Mouse (Mus musculus) embryonic facial prominence, embryonic 11.5 days (tissue): ENCODE data around the gene Thrsp. TPM values are rescaled to one million over a fixed set of nuclear protein-coding genes. Genes with fewer than 3 reads are reported as not detected.
"Not testable (repeated sequence)": the region's sequence is repeated elsewhere in the genome, so short reads cannot be mapped to it uniquely, and the experiment has no call there.

ENCODE experiments used
- ATAC-seq: fragments of 200-750 bp; cut with Nextera tagmentation; replicated peaks from 2 replicates; pipeline ENCODE4 v1.8.0; 2017; ENCODE audit warnings: low read depth; ENCODE audit not compliant: insufficient number of reproducible peaks, low FRiP score, low TSS enrichment
- DNase-seq: peaks from one replicate; pipeline ENCODE4 v3.0.0-alpha.2; 2015; ENCODE audit warnings: low spot score
- H3K27ac ChIP-seq: fragments of 300-500 bp; sonication (generic); replicated peaks from 2 replicates; pipeline ENCODE4 v1.5.1; 2014; ENCODE audit warnings: mild to moderate bottlenecking, low read depth, low read length, control low read depth
- H3K27me3 ChIP-seq: fragments of 300-500 bp; sonication (generic); 2 replicates; pipeline ENCODE4 v1.6.1; 2014; ENCODE audit warnings: mild to moderate bottlenecking, low read length, moderate library complexity, mixed read lengths; ENCODE audit not compliant: control insufficient read depth, insufficient read depth
- H3K36me3 ChIP-seq: fragments of 300-500 bp; sonication (generic); replicated peaks from 2 replicates; pipeline ENCODE4 v1.6.1; 2014; ENCODE audit warnings: low read depth, mild to moderate bottlenecking, low read length, moderate library complexity, mixed read lengths; ENCODE audit not compliant: control insufficient read depth, insufficient read depth
- H3K4me1 ChIP-seq: fragments of 300-500 bp; sonication (generic); 2 replicates; pipeline ENCODE4 v1.6.1; 2014; ENCODE audit warnings: low read length, mixed read lengths; ENCODE audit not compliant: control insufficient read depth, insufficient read depth
- H3K4me2 ChIP-seq: fragments of 300-500 bp; sonication (generic); 2 replicates; pipeline ENCODE4 v1.6.1; 2014; ENCODE audit warnings: low read depth, mild to moderate bottlenecking, control low read depth, low read length, moderate library complexity
- H3K4me3 ChIP-seq: fragments of 300-500 bp; sonication (generic); 2 replicates; pipeline ENCODE4 v1.5.1; 2014; ENCODE audit warnings: low read depth, low read length, control low read depth
- H3K9ac ChIP-seq: fragments of 300-500 bp; sonication (generic); replicated peaks from 2 replicates; pipeline ENCODE4 v1.6.1; 2014; ENCODE audit warnings: mild to moderate bottlenecking, control low read depth, low read length
- H3K9me3 ChIP-seq: fragments of 300-500 bp; sonication (generic); replicated peaks from 2 replicates; pipeline ENCODE4 v1.6.1; 2016; ENCODE audit warnings: mild to moderate bottlenecking, low read length, inconsistent platforms, mixed read lengths; ENCODE audit not compliant: control insufficient read depth
- WGBS: fragments of 180-500 bp; shearing (Covaris S2); extraction: QIAGEN DNeasy Blood & Tissue Kit; methylation state at CpG from one replicate; pipeline ENCODE4 v1.1.7; 2014; 5-methylcytosine and 5-hydroxymethylcytosine counted together
- polyA plus RNA-seq: library from polyadenylated mRNA; unstranded; fragments of >200 nt; fragmentation: Nextera tagmentation; extraction: Ambion mirVana; gene quantifications from 2 replicates; pipeline ENCODE4 v1.2.1, GENCODE M21; 2014

Thrsp gene
- polyA plus RNA-seq, 1 experiment from 2014 or later: not detected

- no peaks in the 10 kb centered on the region for H3K9me3 ChIP-seq
- H3K9ac ChIP-seq: no peak overlapping the region
- WGBS: 43% methylated on average over 6 of the region's 6 CpGs
- H3K4me1 ChIP-seq: no peaks in the 10 kb centered on the region
- no peaks in the 10 kb centered on the region for H3K36me3 ChIP-seq
- no peaks in the 10 kb centered on the region for H3K27me3 ChIP-seq
- no peak overlapping the region for H3K27ac ChIP-seq
- H3K4me2 ChIP-seq: no peak overlapping the region
- ATAC-seq (no peak), DNase-seq (no peak)
- no peak overlapping the region for H3K4me3 ChIP-seq
Measured at GRCm38 (mm10) chr7:97446171-97446925, 28.8 kb upstream of the Thrsp start.

GRCm38 (mm10) chr7:97438986-97439385, 21.5 kb upstream of the Thrsp start:
- Histone ChIP-seq H3K27ac (no peak overlapping the region), H3K36me3 (no peaks in the 10 kb centered on the region), H3K4me3 (no peak overlapping the region), H3K27me3 (no peaks in the 10 kb centered on the region), H3K4me1 (no peaks in the 10 kb centered on the region), H3K4me2 (no peak overlapping the region), H3K9me3 (no peaks in the 10 kb centered on the region), H3K9ac (no peak overlapping the region)
- DNase-seq (no peak), ATAC-seq (no peak)

- ATAC-seq (no peak), DNase-seq (no peak)
- no peaks in the 10 kb centered on the region for H3K27me3 ChIP-seq
- H3K9me3 ChIP-seq: no peaks in the 10 kb centered on the region
- no peak overlapping the region for H3K4me3 ChIP-seq
- WGBS: 84% methylated on average over 10 of the region's 10 CpGs
- H3K9ac ChIP-seq: no peak overlapping the region
- H3K4me1 ChIP-seq: no peaks in the 10 kb centered on the region
- no peak overlapping the region for H3K27ac ChIP-seq
- H3K36me3 ChIP-seq: no peaks in the 10 kb centered on the region
- H3K4me2 ChIP-seq: no peak overlapping the region
Measured at GRCm38 (mm10) chr7:97434517-97434916, 17.0 kb upstream of the Thrsp start.

GRCm38 (mm10) chr7:97433517-97433916, 16.0 kb upstream of the Thrsp start:
- not testable (repeated sequence) for ATAC-seq

GRCm38 (mm10) chr7:97429705-97430104, 12.2 kb upstream of the Thrsp start:
- DNase-seq (peak; percentile 89), ATAC-seq (peak; percentile 27; the same call in 1 of the 2 replicates)
- Histone ChIP-seq H3K4me2 (peak overlapping the region; percentile 5; the same call in 1 of the 2 replicates), H3K4me3 (no peak overlapping the region), H3K27ac (0 out of 2 replicates have a peak overlapping the region, but pooled peaks have one; percentile 6), H3K36me3 (no peaks in the 10 kb centered on the region), H3K9me3 (no peaks in the 10 kb centered on the region), H3K27me3 (no peaks in the 10 kb centered on the region), H3K9ac (no peak overlapping the region), H3K4me1 (no peaks in the 10 kb centered on the region; the same call in 1 of the 2 replicates)
- 2% methylated on average over 5 of the region's 5 CpGs for WGBS

More at GRCm38 (mm10) chr7:97433517-97433916, 16.0 kb upstream of the Thrsp start:
- WGBS: 75% methylated on average over 3 of the region's 3 CpGs
- H3K36me3 ChIP-seq, H3K4me3 ChIP-seq, H3K4me1 ChIP-seq, H3K4me2 ChIP-seq, DNase-seq, H3K27me3 ChIP-seq, H3K9me3 ChIP-seq, H3K9ac ChIP-seq, H3K27ac ChIP-seq: not testable (repeated sequence)

- no peak overlapping the region for H3K9ac ChIP-seq
- DNase-seq: no peak
- H3K4me1 ChIP-seq: no peaks in the 10 kb centered on the region; the same call in 1 of the 2 replicates
- H3K27ac ChIP-seq: no peak overlapping the region
- H3K9me3 ChIP-seq: no peaks in the 10 kb centered on the region
- 84% methylated on average over 5 of the region's 5 CpGs for WGBS
- no peak for ATAC-seq
- no peak overlapping the region for H3K4me2 ChIP-seq
- H3K4me3 ChIP-seq: no peak overlapping the region
- no peaks in the 10 kb centered on the region for H3K27me3 ChIP-seq
- no peaks in the 10 kb centered on the region for H3K36me3 ChIP-seq
Measured at GRCm38 (mm10) chr7:97427778-97428420, 10.4 kb upstream of the Thrsp start.

GRCm38 (mm10) chr7:97427296-97427695, 9.8 kb upstream of the Thrsp start:
- H3K36me3 ChIP-seq: no peaks in the 10 kb centered on the region
- no peak overlapping the region for H3K4me2 ChIP-seq
- H3K9ac ChIP-seq: no peak overlapping the region
- WGBS: 87% methylated on average over 6 of the region's 6 CpGs
- no peaks in the 10 kb centered on the region for H3K27me3 ChIP-seq
- H3K4me3 ChIP-seq: no peak overlapping the region
- no peak for DNase-seq
- no peaks in the 10 kb centered on the region for H3K9me3 ChIP-seq
- no peak overlapping the region for H3K27ac ChIP-seq
- no peaks in the 10 kb centered on the region; the same call in 1 of the 2 replicates for H3K4me1 ChIP-seq
- no peak for ATAC-seq

- no peaks in the 10 kb centered on the region; the same call in 1 of the 2 replicates for H3K4me1 ChIP-seq
- H3K36me3 ChIP-seq: no peaks in the 10 kb centered on the region
- H3K4me2 ChIP-seq: no peak overlapping the region
- H3K9me3 ChIP-seq: no peaks in the 10 kb centered on the region
- H3K4me3 ChIP-seq: no peak overlapping the region
- ATAC-seq: no peak
- no peak overlapping the region for H3K9ac ChIP-seq
- H3K27ac ChIP-seq: no peak overlapping the region
- H3K27me3 ChIP-seq: no peaks in the 10 kb centered on the region
- WGBS: 74% methylated on average over 6 of the region's 6 CpGs
- no peak for DNase-seq
Measured at GRCm38 (mm10) chr7:97426566-97426965, 9.0 kb upstream of the Thrsp start.
